Mouse (Mus musculus) heart, postnatal 36 days (tissue): ENCODE data around the gene Ddx46. TPM values are rescaled to one million over a fixed set of nuclear protein-coding genes. Genes with fewer than 3 reads are reported as not detected.
"Not testable (repeated sequence)": the region's sequence is repeated elsewhere in the genome, so short reads cannot be mapped to it uniquely, and the experiment has no call there.

ENCODE experiments used
- DNase-seq, 2 experiments: peaks; one replicate each; pipeline ENCODE4 v3.0.0; 2021 to 2022
- intact Hi-C: fragments of 180-260 bp; cut with DNase I; formaldehyde crosslinking; loops from one replicate; pipeline ENCODE4 v1.15.1; 2025
- total RNA-seq, 2 experiments: library from RNA; stranded (reverse); gene quantifications; 2 replicates each; pipeline ENCODE4 v1.2.3; 2021

Ddx46 gene
- total RNA-seq, result 10 to 100 TPM; 21.4 to 23.2 TPM

DNA sequence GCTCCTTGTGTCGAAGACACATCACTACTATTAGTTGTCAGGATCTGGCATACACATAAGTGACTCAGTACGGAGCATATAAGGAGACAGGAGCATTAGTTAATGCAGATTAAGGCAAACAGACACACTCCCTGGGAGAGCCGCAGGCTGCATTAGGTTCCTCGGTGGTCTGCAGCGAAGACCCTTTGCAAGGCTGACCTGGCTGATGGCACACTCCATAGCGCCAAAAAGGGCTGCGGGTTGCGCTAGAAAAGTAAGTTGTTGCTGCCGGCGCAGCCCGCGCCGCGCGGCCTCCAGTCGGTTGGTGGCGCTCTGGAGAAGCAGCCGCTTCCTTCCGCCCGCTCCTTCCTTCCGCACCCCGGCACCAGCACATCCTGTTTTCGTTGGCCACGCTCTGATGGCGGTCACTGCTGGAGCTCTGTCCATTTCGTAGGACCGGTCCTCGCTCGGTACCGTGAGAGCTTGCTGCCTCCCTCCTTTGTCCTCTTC, at the start of gene Ddx46:
Ddx46 (plus strand) TSS at position 389 of the 489 bp plus-strand sequence.
- DNase-seq, result peak; percentile 91 to 94
- intact Hi-C loops, result loop anchor here (2.0 kb wide), 1 partner anchor 58 kb away; the partner anchor contains the start of gene B230219D22Rik

DNA sequence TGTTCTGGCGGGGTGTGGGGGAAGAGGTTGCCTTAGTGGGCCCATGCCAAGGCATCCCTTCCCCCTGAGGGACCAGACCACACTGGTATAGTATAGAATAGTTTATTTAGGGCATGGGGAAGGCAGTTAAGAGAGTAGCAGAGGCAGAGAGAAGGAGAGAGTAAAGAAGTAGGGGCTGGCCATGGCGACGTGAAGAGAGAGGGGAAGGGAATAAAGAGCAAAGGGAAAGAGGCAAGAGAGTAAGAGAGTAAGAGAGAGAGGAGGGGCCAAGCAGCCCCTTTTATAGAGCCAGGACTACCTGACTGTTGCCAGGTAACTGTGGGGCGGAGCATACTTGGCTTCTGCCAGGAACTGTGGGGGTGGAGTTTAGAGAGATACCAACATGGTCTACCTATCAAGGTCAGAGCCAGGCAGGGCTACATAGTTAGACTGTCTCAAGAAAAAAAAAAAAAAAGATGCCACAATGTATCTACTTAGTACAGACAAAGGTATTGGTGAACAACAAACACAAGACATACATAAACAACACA, 42.8 kb upstream of the Ddx46 start:
- intact Hi-C loops, result loop anchor here (2.0 kb wide), 1 partner anchor 55 kb away; the partner anchor contains the start of gene Ddx41
- no peak for DNase-seq

DNA sequence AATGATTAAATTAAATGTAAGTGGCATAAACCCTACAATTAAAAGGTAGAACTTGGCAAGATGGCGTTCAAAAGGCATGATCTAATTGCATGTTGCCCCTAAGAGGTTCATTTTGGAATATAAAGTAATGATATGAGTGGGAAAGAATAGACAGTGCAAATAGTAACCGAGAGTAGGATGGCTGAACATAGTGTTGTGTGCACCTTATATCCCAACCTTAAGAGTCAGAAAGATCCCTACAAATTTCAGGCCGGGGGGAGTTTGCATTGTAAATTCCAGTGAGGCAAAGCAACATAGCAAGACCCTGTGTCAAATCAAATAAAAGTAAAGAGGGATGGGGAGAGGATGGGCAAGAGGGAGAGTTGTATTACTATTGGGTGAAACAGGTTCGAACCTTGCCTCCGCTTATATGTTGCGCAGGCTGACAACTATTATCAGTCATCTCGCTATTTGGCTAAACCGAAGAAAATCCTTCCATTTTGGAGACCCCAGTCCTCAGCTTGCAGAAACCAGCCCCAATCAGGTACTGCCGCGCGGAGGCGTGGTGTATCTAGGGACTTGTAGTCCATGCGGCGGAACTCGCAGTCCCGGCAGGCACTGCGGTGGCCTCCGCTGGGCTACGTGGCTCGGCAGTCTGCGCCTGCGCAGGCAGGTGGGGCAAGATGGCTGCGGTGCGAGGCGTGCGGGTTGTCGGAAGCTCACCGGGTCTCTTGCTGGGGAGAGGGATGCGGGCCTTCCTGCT, 42.1 kb upstream of the Ddx46 start:
- peak; percentile 94 to 95 for DNase-seq
- intact Hi-C loops, result loop anchor here (2.0 kb wide), 1 partner anchor 56 kb away; the partner anchor contains the start of gene Ddx41

DNA sequence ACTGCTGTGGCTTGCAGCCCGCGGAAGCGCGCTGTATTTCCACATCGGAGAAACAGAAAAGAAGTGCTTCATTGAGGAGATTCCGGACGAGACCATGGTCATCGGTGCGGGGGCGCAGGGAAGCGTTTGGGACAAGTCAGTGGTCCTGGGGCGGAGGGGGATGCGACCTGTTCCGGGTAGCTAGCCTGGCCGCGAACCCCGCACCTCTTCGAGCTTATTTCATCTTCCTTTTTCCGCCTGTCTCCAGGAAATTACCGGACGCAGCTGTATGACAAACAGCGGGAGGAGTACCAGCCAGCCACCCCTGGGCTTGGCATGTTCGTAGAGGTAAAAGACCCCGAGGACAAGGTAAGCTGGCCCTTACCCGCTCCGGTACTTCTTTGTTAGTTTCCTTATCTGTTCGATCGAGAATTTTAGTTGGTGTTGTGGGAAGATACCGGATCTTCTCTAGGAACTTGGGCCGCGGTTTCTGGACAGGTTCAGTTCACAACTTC, 41.5 kb upstream of the Ddx46 start:
- intact Hi-C loops, result loop anchor here (2.0 kb wide), 1 partner anchor 56 kb away; the partner anchor contains the start of gene Ddx41
- DNase-seq, result no peak

DNA sequence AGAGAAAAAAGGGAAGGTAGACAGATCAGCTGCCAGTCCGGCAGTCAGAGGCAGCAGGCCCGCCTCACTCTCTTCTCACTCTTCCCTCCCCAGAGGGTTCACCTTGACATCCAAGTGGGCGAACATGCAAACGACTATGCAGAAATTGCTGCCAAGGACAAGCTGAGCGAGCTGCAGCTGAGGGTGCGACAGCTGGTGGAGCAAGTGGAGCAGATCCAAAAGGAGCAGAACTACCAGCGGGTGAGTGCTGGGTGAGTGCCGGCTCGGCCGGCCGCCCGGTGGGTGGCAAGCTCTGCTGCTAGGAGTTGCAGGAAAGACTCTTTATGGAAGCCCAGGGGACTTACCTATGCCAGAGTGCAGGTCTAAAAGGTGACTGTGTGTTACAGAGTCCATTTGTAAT, 39.5 kb upstream of the Ddx46 start:
- DNase-seq, result no peak
- intact Hi-C loops, result no loop called here

DNA sequence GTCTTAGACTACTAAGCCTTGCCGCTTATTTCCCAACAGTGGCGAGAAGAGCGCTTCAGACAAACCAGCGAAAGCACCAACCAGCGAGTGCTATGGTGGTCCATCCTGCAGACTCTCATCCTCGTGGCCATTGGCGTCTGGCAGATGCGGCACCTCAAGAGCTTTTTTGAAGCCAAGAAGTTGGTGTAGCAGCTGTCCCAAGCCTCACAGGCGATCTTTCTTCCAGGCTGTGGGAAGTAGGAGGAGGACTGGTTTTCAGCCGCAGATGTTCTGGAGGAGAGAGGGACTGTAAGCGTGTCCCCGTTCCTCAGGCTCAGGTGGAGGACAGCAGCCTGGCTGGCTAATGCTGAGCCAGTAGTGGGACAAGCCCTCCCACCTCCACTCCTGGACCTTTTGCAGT, 38.0 kb upstream of the Ddx46 start:
- no peak for DNase-seq
- intact Hi-C loops, result no loop called here

DNA sequence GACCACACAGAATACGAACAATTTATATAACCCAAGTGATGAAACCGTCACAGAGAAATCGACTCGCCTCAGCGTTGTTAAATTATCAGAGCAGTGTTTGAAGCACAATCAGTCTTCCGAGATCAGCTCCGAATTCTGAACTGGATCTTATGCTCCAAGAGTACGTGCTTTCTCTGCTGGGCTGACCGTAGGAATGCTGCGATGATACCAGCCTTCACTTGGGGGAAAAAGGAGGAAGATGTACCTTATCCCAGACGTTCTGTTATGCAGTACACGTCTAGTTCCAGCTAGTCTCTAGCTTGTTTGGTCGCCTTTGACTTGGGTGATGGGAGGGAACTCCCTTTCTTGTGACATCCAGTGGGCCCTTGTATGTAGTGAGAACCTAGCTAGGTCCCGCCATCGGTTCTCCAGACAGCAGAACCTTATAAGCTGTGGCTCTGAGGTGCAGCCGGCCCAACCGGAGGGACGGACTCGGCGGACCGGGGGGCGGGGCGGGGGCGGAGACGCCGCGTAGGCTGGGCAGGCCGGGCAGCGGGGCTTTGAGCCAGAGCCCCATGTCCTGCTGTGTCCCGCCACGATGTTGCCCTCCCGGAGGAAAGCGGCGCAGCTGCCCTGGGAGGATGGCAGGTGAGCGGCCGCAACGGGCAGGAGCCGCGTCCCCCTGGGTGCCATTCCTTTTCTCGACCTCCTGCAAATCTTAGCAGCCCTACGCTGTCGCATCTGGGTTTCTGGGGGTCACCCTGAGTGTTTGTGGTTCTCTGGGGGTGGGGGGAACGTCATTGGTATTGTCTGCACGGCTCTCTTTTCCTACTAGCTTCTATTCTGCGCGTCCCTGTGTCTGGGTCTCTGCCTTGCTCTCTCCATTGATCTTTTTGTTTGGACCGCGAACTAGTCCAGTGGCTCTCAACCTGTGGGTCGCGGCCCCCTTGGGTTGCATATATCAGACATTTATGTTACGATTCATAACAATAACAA, 35.0 kb upstream of the Ddx46 start, which contains the start of gene B4galt7:
B4galt7 (plus strand) TSS at position 331 of the 975 bp plus-strand sequence.
- intact Hi-C loops, result loop anchor here (5.0 kb wide), 1 partner anchor 362 kb away; no protein-coding TSS in a partner anchor
- DNase-seq, result peak; percentile 90 to 92

DNA sequence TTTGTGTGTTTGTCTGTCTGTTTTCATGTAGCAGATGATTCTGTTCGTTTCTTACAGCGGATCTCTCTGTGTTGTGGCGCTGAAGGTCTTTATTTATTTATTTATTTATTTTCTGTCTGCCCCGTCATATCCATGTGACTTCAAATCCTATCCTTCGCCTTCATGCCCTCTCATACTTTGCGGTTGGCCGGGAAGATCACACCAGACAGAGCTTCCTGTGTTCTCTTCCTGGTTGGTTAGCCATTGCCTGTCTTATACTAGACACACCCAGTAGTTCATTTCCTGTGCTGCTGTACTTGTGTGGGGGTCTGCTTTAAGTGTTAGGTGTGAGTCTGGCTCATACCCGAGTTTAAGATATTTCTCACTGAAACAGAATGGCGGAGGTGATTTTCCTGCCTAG, 34.2 kb upstream of the Ddx46 start:
- DNase-seq, result no peak
- intact Hi-C loops, result loop anchor here (1.0 to 5.0 kb wide), 2 partner anchors 40 to 362 kb away; no protein-coding TSS in a partner anchor

DNA sequence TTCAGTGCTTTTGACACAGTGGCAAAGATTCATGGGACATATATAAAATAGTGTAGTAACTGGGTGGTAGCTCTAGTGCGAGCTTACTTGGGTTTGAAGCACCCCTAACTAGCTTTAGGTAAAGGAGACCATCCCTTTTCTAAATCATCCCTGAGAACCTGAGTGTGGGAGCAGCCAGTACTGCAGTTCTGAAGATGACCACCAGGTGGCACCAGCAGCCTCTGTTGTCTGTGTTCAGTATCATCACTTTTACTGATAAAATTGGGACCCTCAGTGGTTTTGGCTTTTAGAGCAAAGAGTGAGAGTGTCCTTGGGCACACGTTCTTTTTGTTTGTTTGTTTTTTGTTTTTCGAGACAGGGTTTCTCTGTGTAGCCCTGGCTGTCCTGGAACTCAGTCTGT, 33.2 kb upstream of the Ddx46 start:
- peak; percentile 82 to 91 for DNase-seq
- intact Hi-C loops, result loop anchor here (1.0 to 5.0 kb wide), 3 partner anchors 39 to 361 kb away; no protein-coding TSS in a partner anchor

DNA sequence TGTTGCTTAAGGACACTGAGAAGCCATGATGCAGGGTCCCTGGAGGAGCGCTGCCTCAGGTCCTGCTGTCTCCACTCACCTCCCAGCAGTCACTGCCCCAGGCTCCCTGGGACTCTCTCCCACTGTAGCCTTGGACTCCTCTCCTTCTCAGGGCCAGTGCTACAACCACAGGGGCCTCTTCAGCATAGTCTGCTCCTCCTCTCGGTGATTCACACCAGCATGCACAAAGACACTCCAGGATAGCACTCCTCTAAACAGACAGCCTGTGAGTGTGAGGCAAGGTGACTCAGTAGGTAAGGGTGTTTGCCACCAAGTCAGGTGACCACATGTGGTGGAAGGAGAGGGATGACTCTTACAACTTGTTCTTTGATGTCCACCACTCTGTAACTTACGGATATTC, 30.2 kb upstream of the Ddx46 start:
- no peak for DNase-seq
- intact Hi-C loops, result loop anchor here (5.0 kb wide), 1 partner anchor 358 kb away; no protein-coding TSS in a partner anchor

DNA sequence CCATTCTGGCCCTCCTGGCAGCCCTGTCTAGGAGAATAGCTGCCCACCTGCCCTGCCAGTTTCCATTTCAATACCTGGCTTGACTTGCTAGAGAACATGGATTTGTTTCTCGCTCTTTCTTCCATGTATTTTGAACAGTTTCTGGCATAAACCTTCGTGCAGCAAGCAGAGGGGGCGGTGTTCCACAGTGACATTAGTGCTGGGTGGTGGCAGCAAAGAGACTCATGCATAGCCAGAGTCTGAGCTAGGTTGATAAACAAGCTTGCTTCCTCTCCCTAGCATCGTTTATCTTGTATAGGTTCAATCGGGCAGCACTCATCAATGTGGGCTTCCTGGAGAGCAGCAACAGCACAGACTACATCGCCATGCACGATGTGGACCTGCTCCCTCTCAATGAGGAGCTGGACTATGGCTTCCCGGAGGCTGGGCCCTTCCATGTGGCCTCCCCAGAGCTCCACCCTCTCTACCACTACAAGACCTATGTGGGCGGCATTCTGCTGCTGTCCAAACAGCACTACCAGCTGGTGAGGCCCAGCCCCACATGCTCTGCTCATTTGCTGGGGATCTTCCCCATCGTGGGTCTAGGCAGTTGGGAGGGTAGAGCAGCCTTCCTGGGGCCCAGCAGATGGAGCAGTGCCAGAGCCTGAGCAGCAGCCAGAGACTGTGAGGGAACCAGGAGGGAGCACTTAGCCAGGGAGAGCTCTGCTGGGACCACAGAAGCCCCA, 27.8 kb upstream of the Ddx46 start:
- intact Hi-C loops, result no loop called here
- DNase-seq, result no peak

DNA sequence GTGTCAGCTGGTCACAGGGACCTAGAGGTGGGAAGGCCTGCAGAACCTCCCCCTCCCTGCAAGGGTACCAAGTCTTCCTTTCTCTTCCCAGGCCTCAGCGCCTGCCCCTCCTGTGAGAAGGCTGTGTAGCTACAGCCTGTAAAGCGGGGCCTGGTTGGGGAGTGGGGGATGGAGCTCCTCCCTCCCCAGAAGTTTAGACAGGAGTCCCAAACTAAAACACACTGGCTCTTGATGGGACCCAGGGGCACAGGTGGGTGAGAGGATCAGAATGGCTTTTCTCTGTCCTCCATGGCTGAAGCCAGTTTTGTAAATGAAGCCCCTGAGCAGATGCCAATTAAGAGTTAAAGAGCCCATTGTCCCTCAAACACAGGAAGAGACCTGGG, 27.2 kb upstream of the Ddx46 start:
- no peak for DNase-seq
- intact Hi-C loops, result no loop called here

DNA sequence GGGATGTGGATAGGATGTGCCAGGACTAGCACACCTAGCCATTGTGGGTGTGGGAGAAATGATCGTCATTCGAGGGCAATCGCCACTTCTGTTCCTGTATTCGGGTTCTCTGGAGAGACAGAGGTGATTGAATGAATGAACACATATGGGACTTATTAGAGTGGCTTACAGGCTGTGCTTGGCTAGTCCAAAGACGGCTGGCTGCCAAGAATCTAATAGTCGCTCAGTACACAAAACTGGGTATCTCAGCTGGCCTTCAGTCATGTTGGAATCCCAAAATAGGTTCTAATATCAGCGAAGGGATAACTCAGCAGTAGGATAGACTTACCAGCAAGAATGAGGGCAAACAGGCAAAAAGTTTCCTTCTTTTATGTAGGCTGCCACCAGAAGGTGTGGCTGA, 22.8 kb upstream of the Ddx46 start:
- intact Hi-C loops, result no loop called here
- no peak for DNase-seq

DNA sequence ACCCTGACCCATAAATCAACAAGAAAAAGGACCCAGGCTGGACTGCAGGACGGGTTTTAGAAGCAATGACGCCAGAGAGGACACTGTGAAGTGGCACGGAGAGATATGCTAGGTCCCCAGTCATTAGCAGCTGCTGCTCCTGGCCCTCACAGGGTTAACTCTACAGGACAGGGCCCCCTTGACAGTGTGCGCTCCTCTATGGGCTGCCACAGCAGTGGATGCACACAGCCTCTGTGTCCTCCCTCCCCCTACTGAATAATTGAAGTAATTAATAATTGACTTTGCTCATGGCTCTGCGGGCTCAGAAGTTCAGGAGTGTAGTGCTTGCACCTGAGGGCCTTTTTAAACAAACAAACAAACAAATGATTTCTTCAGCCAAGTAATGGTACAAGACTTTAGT, 21.4 kb upstream of the Ddx46 start:
- intact Hi-C loops, result no loop called here

DNA sequence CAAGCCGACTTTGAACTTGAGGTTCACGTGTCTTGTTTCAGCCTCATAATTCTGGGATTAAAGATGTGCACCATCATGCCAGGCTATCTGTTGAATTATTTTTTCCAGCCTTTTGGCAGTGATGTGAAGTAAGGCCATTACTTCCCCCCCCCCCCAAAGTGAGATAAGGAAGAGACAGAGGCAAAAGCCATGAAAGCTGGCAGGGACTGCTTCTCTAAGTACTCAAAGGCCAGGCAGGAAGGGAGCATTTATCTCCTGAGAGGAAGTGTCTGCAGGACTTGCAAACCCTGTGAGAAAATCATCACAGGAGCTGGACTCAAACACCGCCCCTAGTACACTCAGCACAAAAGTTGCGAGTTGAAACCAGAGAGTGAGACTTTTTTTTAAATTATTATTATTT, 15.5 kb upstream of the Ddx46 start:
- intact Hi-C loops, result no loop called here
- DNase-seq, result no peak

More for the DNA sequence above, 21.4 kb upstream of the Ddx46 start:
- DNase-seq, result no peak

DNA sequence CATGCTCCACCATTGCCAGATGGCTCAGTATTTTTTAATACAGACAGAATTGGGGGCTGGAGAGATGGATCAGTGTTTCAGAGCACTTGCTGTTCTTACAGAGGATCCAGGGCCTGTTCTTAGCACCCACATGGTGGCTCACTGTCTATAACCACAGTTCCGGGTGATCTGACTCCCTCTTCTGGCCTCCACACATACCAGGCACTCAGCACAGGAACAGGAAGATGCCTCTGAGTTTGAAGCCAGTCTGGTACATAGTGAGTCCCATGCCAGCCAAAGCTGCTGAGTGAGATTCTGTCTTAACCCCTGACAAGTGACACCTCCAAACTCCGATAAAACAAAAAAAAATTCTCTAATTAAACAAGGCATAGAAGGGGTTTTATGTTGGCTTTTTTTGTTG, 14.6 kb upstream of the Ddx46 start:
- DNase-seq, result no peak
- intact Hi-C loops, result no loop called here

DNA sequence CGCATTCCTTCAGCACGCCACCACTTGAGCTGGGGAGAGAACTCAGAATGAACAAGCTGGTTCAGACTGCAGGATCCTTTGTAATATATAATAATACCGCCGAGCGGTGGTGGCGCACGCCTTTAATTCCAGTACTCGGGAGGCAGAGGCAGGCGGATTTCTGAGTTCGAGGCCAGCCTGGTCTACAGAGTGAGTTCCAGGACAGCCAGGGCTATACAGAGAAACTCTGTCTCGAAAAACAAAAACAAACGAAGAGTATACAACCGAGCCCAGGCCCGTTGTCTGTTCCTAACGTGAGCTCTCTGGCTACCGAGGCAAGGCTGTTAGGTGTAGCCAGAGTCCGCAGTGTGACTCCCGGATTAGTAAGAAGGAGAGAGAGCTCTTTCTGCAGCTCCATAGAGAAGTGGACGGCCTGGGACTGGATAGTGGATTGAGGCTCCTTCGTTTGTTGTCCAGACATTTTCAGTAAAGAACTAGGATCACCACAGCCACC, 12.6 kb upstream of the Ddx46 start:
- intact Hi-C loops, DNase-seq: not testable (repeated sequence)

DNA sequence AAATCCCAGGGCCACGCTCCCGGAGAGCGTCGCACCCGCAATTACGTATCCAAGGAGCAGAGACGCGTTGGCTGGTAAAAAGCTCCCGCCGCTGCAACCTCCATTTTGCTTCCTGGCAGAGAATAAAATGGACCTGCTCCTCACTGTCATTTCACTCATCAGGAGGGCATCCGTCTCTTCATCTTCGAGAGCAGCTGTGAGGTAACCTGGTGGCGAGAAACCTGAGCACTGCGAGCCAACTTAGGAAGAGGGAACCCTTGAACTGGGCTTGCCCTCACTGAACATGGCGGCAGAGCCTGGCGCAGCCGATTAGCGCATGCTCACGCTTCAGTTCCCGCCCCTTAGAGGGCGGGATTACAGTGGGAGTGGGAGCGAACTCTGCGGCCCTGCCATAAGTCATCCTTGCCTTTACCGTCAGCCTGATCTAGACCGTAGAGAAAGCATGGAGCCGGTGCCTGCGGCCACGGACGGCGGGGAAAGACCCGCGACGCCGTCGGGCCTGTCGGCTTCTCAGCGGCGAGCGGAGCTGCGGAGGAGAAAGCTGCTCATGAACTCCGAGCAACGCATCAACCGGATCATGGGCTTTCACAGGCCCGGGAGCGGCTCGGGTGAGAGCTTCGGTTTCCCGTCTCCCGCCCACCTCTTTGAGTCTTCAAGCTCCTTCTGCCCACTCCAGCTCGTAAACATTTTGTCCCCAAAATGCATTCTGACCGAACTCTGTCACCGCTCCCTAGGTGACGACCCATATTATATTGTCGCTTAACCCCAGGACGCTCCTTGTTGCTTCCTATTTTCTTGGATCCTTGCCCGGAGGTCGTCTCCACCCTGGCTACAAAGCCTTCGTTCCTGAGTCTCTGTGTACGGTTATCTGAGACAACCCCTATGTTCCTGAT, 11.9 kb upstream of the Ddx46 start, which contains the start of gene Caml:
Caml (plus strand) TSS at position 357 of the 893 bp plus-strand sequence.
- peak; percentile 89 to 92 for DNase-seq
- intact Hi-C loops, result no loop called here
